Mouse (Mus musculus) left cerebral cortex, adult 2 months (tissue): ENCODE results near the gene Ctns. TPM values are rescaled to one million over a fixed set of nuclear protein-coding genes. Genes with fewer than 3 reads are reported as not detected.

Experiments used
- DNase-seq, 2 experiments: peaks; one replicate each; pipeline ENCODE4 v3.0.0; 2021 to 2022; ENCODE audit warnings: low spot score in 2 of 2, mixed read lengths in 1 of 2; ENCODE audit errors: extremely low spot score in 1 of 2
- H3K27ac ChIP-seq: fragments of 200-600 bp; 2 replicates; pipeline ENCODE4 v1.8.1; 2022
- H3K4me3 ChIP-seq: fragments of 200-600 bp; 2 replicates; pipeline ENCODE4 v1.8.1; 2022
- CTCF ChIP-seq: fragments of 200-600 bp; IDR thresholded peaks from 2 replicates; pipeline ENCODE4 v1.8.1; 2022; ENCODE audit warnings: antibody characterized with exemption, mild to moderate bottlenecking, moderate library complexity
- intact Hi-C: fragments of 180-260 bp; cut with DNase I; formaldehyde crosslinking; loops from one replicate; pipeline ENCODE4 v1.15.1; 2025
- total RNA-seq, 2 experiments: library from RNA; stranded (reverse); gene quantifications; 2 replicates each; pipeline ENCODE4 v1.2.3; 2021

Gene Ctns
- total RNA-seq, 2 experiments from 2014 or later = 19.3 to 20.2 TPM

- no peak for DNase-seq
- intact Hi-C loops = no loop called here
- H3K4me3 ChIP-seq = no peak overlapping the region
- H3K27ac ChIP-seq = no peak overlapping the region
- TF ChIP-seq CTCF = no peak
These were observed 11.6 kb downstream of the Ctns start for GRCm38 (mm10) chr11:73187231-73187630.

DNA sequence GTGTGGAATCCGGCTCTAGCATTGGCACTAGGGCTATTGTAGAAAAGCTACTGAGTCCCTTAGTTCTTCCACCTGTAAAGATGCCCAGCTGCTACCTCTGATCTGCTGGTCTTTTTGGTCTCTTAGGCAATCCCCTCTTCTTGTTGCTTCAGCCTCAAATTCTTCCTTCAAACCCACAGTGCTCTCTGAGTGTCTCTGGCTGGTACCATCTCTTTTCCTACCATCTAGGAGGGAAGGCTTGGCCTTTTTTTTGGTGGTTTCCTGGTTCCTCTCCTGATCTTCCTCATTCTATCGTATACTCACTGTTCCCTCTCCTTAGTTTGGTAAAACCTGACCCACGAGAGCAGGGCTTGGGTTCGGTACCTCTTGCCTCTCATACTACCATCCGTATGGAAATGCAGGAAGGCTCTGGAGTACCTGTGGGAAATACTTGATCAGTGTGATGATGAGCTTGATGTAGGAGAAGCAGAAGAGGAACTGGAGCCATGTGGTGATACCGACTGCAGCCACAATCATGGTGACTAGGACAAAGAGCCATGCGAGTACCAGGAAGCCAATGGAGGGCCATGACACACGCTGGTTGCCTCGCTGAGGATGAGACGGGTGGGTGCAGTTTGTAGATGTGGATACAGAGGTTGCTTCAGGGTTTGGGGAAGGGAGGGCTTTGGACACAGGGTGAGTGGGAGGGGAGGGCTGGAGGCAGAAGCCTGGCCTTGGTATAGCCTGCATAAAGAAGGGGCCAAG lies 12.8 kb downstream of the Ctns start:
- Histone ChIP-seq H3K27ac (no peak overlapping the region), H3K4me3 (no peak overlapping the region)
- DNase-seq = no peak
- no peak for TF ChIP-seq CTCF
- intact Hi-C loops = no loop called here

- Histone ChIP-seq H3K27ac (peak overlapping the region; percentile 70; the same call in 1 of the 2 replicates), H3K4me3 (peak overlapping the region; percentile 62)
- intact Hi-C loops = loop anchor here (2.0 kb wide), 1 partner anchor 21 kb away; the partner anchor contains the start of genes Ctns and Shpk
- TF ChIP-seq CTCF = no peak
- DNase-seq = no peak
These were observed 20.9 kb downstream of the Ctns start for GRCm38 (mm10) chr11:73177895-73178294.

- peak; percentile 27 to 48 for DNase-seq
- intact Hi-C loops = loop anchor here (2.0 kb wide), 1 partner anchor 21 kb away; the partner anchor contains the start of genes Ctns and Shpk
- Histone ChIP-seq H3K4me3 (peak overlapping the region; percentile 62), H3K27ac (peak overlapping the region; percentile 70)
- no peak for TF ChIP-seq CTCF
These were observed 21.4 kb downstream of the Ctns start for GRCm38 (mm10) chr11:73177509-73177875.

DNA sequence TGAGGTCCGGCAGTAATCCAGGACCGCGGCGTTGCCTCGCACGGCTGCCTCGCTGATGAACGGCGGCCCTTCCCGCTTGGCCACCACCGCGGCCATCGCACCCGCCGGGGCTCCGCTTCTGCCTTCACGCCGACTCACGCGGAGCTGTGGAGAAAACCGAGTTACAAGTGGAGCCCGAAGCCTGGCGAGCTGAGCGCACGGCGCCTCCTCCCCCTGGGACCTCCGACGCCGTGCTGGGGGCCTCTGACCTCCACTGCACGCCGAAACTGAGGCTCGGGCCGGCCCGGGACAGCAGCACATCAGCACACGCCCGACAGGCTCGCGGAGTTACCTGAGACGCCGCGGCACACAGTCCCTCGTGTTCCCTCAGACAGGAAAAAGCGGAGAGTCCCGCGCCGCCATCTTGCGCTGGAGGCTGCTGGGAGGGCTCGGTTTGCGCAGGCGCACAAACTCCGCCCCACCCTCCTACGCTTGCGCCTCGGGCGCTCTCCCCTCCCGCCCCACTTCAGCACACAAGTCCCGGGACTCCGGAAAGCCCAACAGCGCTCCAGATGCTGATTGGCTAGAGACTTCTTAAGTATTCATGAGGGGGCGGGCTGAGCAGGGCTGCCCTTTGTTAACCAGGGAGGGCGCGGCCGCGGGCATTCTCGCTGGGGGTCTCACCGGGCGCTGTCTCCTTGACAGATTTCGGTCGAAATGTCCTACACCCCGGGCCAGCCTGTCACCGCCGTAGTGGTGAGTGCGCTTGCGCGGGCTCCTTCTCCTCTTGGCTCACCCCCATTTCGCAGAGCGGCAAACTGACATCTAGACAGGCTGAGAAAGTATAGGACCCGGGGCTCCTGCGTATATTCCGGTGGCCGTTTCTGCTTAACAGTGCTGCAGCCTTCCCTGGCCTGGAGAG lies 22.0 kb downstream of the Ctns start, which contains the start of the genes Emc6 and Tax1bp3:
TSS of gene Emc6 (minus strand) at position 430 of the 901 bp plus-strand sequence.
TSS of gene Tax1bp3 (plus strand) at position 476 of the 901 bp plus-strand sequence.
- intact Hi-C loops = loop anchor here (2.0 kb wide), 1 partner anchor 22 kb away; the partner anchor contains the start of genes Ctns and Shpk
- no peak for TF ChIP-seq CTCF

GRCm38 (mm10) chr11:73176186-73176585 lies 22.7 kb downstream of the Ctns start:
- DNase-seq = no peak
- Histone ChIP-seq H3K27ac (peak overlapping the region; percentile 77; the same call in 1 of the 2 replicates), H3K4me3 (peak overlapping the region; percentile 62)
- no peak for TF ChIP-seq CTCF
- intact Hi-C loops = loop anchor here (2.0 kb wide), 1 partner anchor 23 kb away; the partner anchor contains the start of genes Ctns and Shpk

More for the DNA sequence above, 22.0 kb downstream of the Ctns start, which contains the start of the genes Emc6 and Tax1bp3:
- Histone ChIP-seq H3K4me3 (peak within 1 kb of the TSS; percentile 62), H3K27ac (peak within 1 kb of the TSS; percentile 77)
- DNase-seq = peak; percentile 94 to 96

- H3K27ac ChIP-seq = no peak overlapping the region
- intact Hi-C loops = loop anchor here (2.0 kb wide), 1 partner anchor 23 kb away; the partner anchor contains the start of genes Ctns and Shpk
- no peak for TF ChIP-seq CTCF
- no peak for DNase-seq
- H3K4me3 ChIP-seq = peak overlapping the region; percentile 62
These were observed 23.2 kb downstream of the Ctns start for GRCm38 (mm10) chr11:73175612-73176011.

DNA sequence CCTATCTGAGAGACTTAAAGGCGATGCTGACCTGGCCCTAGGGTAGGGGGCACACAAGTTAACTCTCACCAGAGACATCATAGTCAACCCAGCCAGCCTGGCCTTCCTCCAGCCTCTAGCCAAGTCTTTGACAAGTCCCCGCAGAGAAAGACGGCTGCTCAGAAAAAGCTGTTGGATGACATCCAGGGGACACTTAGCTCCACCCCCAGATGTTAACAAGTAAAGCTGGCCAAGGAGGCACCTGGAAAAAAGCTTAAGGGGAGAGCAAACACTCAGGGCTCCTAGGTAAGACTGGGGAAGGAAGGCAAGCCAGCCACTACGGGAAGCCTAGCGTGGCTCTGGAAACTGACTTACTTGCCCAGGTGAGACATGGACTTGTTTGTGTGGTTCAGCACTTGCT lies 26.7 kb downstream of the Ctns start:
- no peak for TF ChIP-seq CTCF
- intact Hi-C loops = no loop called here

DNA sequence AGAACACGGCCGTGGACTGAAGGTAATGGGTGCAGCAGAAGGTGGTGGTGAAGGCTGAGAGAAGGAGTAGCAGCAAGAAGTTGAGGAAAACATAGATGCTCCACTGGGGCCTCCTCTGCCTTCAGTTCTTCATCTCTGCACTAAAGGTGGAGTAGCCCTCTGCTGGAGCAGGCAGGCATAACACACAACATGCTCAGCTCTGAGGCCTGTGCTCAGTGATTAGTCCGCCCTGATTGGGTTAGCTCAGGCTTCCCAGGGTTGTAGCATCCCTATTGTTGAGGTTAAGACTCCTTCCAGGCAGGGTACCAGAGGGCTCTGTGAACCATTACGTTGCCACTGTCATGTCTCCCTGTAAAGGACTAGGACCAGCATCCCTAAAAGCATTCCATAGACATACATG lies 29.6 kb downstream of the Ctns start:
- no peak overlapping the region for H3K4me3 ChIP-seq
- peak; percentile 51 to 58 for DNase-seq
- TF ChIP-seq CTCF = peak; percentile 68
- no peak overlapping the region for H3K27ac ChIP-seq
- intact Hi-C loops = no loop called here

More for the DNA sequence above, 26.7 kb downstream of the Ctns start:
- no peak overlapping the region for H3K27ac ChIP-seq
- no peak for DNase-seq
- H3K4me3 ChIP-seq = no peak overlapping the region

DNA sequence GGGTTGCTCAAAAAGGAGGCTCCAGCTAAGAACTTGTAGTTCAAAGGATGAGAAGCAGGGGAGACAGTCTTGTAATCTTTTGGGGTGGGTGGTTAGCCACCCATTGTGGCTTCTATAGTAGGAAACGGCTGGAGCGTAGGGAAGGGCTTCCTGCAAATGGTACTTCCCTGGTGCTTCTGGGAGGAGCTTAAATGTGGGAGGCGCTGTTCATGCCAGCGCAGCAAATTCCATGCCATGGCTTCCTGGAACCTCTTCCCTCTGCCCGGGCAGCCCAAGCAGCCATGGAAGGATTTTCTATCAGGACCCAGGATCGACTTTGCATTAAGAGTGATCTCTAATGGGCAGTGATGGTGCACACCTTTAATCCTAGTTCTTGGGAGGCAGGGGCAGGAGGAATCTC lies 30.3 kb downstream of the Ctns start:
- Histone ChIP-seq H3K27ac (no peak overlapping the region), H3K4me3 (no peak overlapping the region)
- TF ChIP-seq CTCF = no peak
- DNase-seq = no peak
- intact Hi-C loops = no loop called here

DNA sequence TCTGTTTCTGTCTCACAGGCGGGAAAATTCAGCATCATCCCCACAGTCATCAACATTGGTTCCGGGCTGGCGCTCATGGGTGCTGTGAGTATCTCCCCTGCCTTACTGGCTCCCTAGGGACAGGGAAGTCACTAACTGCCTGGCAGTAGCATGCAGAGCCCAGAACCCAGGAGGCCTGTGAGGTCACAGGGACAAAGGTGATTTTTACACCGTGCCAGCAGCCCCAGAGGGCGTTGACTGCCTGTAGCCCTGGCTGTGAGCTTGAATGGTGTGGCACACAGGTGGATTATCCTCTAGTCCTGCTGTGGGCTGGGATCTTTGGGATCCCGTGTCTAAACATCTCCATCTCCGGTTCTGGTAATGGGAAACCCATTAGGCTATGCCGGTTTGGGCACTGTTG lies 30.8 kb downstream of the Ctns start:
- Histone ChIP-seq H3K27ac (no peak overlapping the region), H3K4me3 (no peak overlapping the region)
- intact Hi-C loops = no loop called here
- no peak for DNase-seq
- no peak for TF ChIP-seq CTCF
